Mouse (Mus musculus): ENCODE measurements around the gene Atp8a1.

Gene Atp8a1

GRCm38 (mm10) chr5:67768708-67769107 lies 78.5 kb downstream of the Atp8a1 start:
- no peak for DNase-seq (ENCODE audit: low spot score in 2 of 2)

- DNase-seq (ENCODE audit: low spot score in 2 of 2) = no peak
Measured at GRCm38 (mm10) chr5:67764798-67765197, 82.4 kb downstream of the Atp8a1 start.

- DNase-seq (ENCODE audit: low spot score in 2 of 2) = no peak
Measured at GRCm38 (mm10) chr5:67758126-67758525, 89.1 kb downstream of the Atp8a1 start.

GRCm38 (mm10) chr5:67756138-67756537 lies 91.1 kb downstream of the Atp8a1 start:
- peak in 1 of 2 experiments; percentile 21 for DNase-seq (ENCODE audit: low spot score in 2 of 2)

GRCm38 (mm10) chr5:67753057-67753456 lies 94.2 kb downstream of the Atp8a1 start:
- no peak for DNase-seq (ENCODE audit: low spot score in 2 of 2)

- no peak for DNase-seq (ENCODE audit: low spot score in 2 of 2)
Measured at GRCm38 (mm10) chr5:67752629-67753028, 94.6 kb downstream of the Atp8a1 start.

GRCm38 (mm10) chr5:67752007-67752406 lies 95.2 kb downstream of the Atp8a1 start:
- DNase-seq (ENCODE audit: low spot score in 2 of 2) = peak in 1 of 2 experiments; percentile 14

GRCm38 (mm10) chr5:67739261-67739660 lies 108.0 kb downstream of the Atp8a1 start:
- no peak for DNase-seq (ENCODE audit: low spot score in 2 of 2)

- no peak for DNase-seq (ENCODE audit: low spot score in 2 of 2)
Measured at GRCm38 (mm10) chr5:67738133-67738532, 109.1 kb downstream of the Atp8a1 start.

- DNase-seq (ENCODE audit: low spot score in 2 of 2) = peak; percentile 13 to 16
Measured at GRCm38 (mm10) chr5:67735771-67736170, 111.5 kb downstream of the Atp8a1 start.

- DNase-seq (ENCODE audit: low spot score in 2 of 2) = no peak
Measured at GRCm38 (mm10) chr5:67733551-67734258, 113.5 kb downstream of the Atp8a1 start.

GRCm38 (mm10) chr5:67733150-67733549 lies 114.1 kb downstream of the Atp8a1 start:
- DNase-seq (ENCODE audit: low spot score in 2 of 2) = no peak

- no peak for DNase-seq (ENCODE audit: low spot score in 2 of 2)
Measured at GRCm38 (mm10) chr5:67727755-67728154, 119.5 kb downstream of the Atp8a1 start.

- DNase-seq (ENCODE audit: low spot score in 2 of 2) = no peak
Measured at GRCm38 (mm10) chr5:67726810-67727209, 120.4 kb downstream of the Atp8a1 start.

GRCm38 (mm10) chr5:67701641-67702040 lies 145.6 kb downstream of the Atp8a1 start:
- DNase-seq (ENCODE audit: low spot score in 2 of 2) = no peak

- no peak for DNase-seq (ENCODE audit: low spot score in 2 of 2)
Measured at GRCm38 (mm10) chr5:67699418-67699817, 147.8 kb downstream of the Atp8a1 start.

GRCm38 (mm10) chr5:67698176-67698575 lies 149.1 kb downstream of the Atp8a1 start:
- DNase-seq (ENCODE audit: low spot score in 2 of 2) = peak; percentile 50 to 58

GRCm38 (mm10) chr5:67696741-67697596 lies 150.3 kb downstream of the Atp8a1 start:
- DNase-seq (ENCODE audit: low spot score in 2 of 2) = peak in 1 of 2 experiments; percentile 7

- DNase-seq (ENCODE audit: low spot score in 2 of 2) = no peak
Measured at GRCm38 (mm10) chr5:67695055-67695710, 152.1 kb downstream of the Atp8a1 start.

GRCm38 (mm10) chr5:67690336-67690735 lies 156.9 kb downstream of the Atp8a1 start:
- no peak for DNase-seq (ENCODE audit: low spot score in 2 of 2)

GRCm38 (mm10) chr5:67688001-67688400 lies 159.2 kb downstream of the Atp8a1 start:
- no peak for DNase-seq (ENCODE audit: low spot score in 2 of 2)

GRCm38 (mm10) chr5:67685906-67686305 lies 161.3 kb downstream of the Atp8a1 start:
- DNase-seq (ENCODE audit: low spot score in 2 of 2) = no peak

Data from heart, adult 9 months (tissue).